Mouse (Mus musculus) limb, embryonic 14.5 days (tissue): ENCODE data around the gene Wnt1. TPM values are rescaled to one million over a fixed set of nuclear protein-coding genes. Genes with fewer than 3 reads are reported as not detected.

Source experiments
- ATAC-seq: fragments of 200-750 bp; cut with Nextera tagmentation; 2 replicates; pipeline ENCODE4 v1.8.0; 2017; ENCODE audit warnings: low read depth, moderate number of reproducible peaks, moderate TSS enrichment; ENCODE audit not compliant: low FRiP score
- DNase-seq: peaks from one replicate; pipeline ENCODE4 v3.0.0-alpha.2; 2015; ENCODE audit warnings: low spot score
- H3K27ac ChIP-seq: fragments of 300-500 bp; sonication (generic); replicated peaks from 2 replicates; pipeline ENCODE4 v1.5.1; 2014; ENCODE audit warnings: low read depth, mild to moderate bottlenecking, low read length, moderate library complexity, mixed read lengths
- H3K27me3 ChIP-seq: fragments of 300-500 bp; sonication (generic); 2 replicates; pipeline ENCODE4 v1.6.1; 2014; ENCODE audit warnings: low read length, mixed read lengths; ENCODE audit not compliant: control insufficient read depth, insufficient read depth
- H3K36me3 ChIP-seq: fragments of 300-500 bp; sonication (generic); 2 replicates; pipeline ENCODE4 v1.6.1; 2014; ENCODE audit warnings: mild to moderate bottlenecking, low read length, moderate library complexity, mixed read lengths; ENCODE audit not compliant: control insufficient read depth, insufficient read depth
- H3K4me1 ChIP-seq: fragments of 300-500 bp; sonication (generic); 2 replicates; pipeline ENCODE4 v1.6.1; 2014; ENCODE audit warnings: antibody characterized with exemption, low read length, mixed read lengths; ENCODE audit not compliant: control insufficient read depth, insufficient read depth
- H3K4me2 ChIP-seq: fragments of 300-500 bp; sonication (generic); replicated peaks from 2 replicates; pipeline ENCODE4 v1.6.1; 2014; ENCODE audit warnings: low read depth, mild to moderate bottlenecking, low read length, moderate library complexity; ENCODE audit not compliant: severe bottlenecking
- H3K4me3 ChIP-seq: fragments of 300-500 bp; sonication (generic); replicated peaks from 2 replicates; pipeline ENCODE4 v1.5.1; 2014; ENCODE audit warnings: low read length
- H3K9ac ChIP-seq: fragments of 300-500 bp; sonication (generic); 2 replicates; pipeline ENCODE4 v1.6.1; 2014; ENCODE audit warnings: mild to moderate bottlenecking, low read depth, low read length, moderate library complexity; ENCODE audit not compliant: severe bottlenecking
- H3K9me3 ChIP-seq: fragments of 300-500 bp; sonication (generic); 2 replicates; pipeline ENCODE4 v1.6.1; 2016; ENCODE audit warnings: low read length; ENCODE audit not compliant: control insufficient read depth
- POLR2A ChIP-seq: fragments of 200-500 bp; IDR thresholded peaks from 2 replicates; pipeline ENCODE4 v1.8.0; 2012; ENCODE audit warnings: inconsistent platforms, mild to moderate bottlenecking, moderate library complexity, borderline replicate concordance; ENCODE audit not compliant: insufficient read depth, insufficient read length; ENCODE audit errors: extremely low read depth
- WGBS: fragments of 180-500 bp; shearing (Covaris S2); extraction: QIAGEN DNeasy Blood & Tissue Kit; methylation state at CpG from one replicate; pipeline ENCODE4 v1.1.7; 2014; 5-methylcytosine and 5-hydroxymethylcytosine counted together
- polyA plus RNA-seq, 2 experiments: library from polyadenylated mRNA; depleted of rRNA in 1 of 2; stranded (reverse) in 1 of 2; unstranded in 1 of 2; fragments of >200 nt; fragmentation: Nextera tagmentation in 1 of 2; extraction: Ambion mirVana in 1 of 2; gene quantifications; 2 replicates each; pipeline versions ENCODE4 v1.2.1 to v1.2.3; 2012 to 2014

Gene Wnt1
- polyA plus RNA-seq, 2 experiments: not detected

- whole genome bisulfite sequencing: 10% methylated on average over 15 of the region's 15 CpGs
- no peaks in the 10 kb centered on the region for H3K9me3 ChIP-seq
- no peak overlapping the region for H3K4me3 ChIP-seq
- TF ChIP-seq POLR2A: no peak
- DNase-seq: no peak
- H3K27me3 ChIP-seq: peaks cover 84% of the 10 kb centered on the region
- no peaks in the 10 kb centered on the region for H3K36me3 ChIP-seq
- H3K9ac ChIP-seq: no peak overlapping the region
- peaks cover 13% of the 10 kb centered on the region for H3K4me1 ChIP-seq
- H3K4me2 ChIP-seq: no peak overlapping the region
- no peak for ATAC-seq
- H3K27ac ChIP-seq: no peak overlapping the region
Measured at GRCm38 (mm10) chr15:98774096-98774495, 15.6 kb upstream of the Wnt1 start.

GRCm38 (mm10) chr15:98775533-98775932 lies 14.1 kb upstream of the Wnt1 start:
- H3K9ac ChIP-seq: no peak overlapping the region
- peaks cover 99% of the 10 kb centered on the region for H3K27me3 ChIP-seq
- H3K4me1 ChIP-seq: peaks cover 13% of the 10 kb centered on the region
- H3K4me3 ChIP-seq: 0 out of 2 replicates have a peak overlapping the region, but pooled peaks have one; percentile 30
- 2% methylated on average over 5 of the region's 5 CpGs for WGBS
- 0 out of 2 replicates have a peak overlapping the region, but pooled peaks have one; percentile 15 for H3K4me2 ChIP-seq
- no peaks in the 10 kb centered on the region for H3K36me3 ChIP-seq
- ATAC-seq (no peak), DNase-seq (no peak)
- no peak overlapping the region for H3K27ac ChIP-seq
- H3K9me3 ChIP-seq: no peaks in the 10 kb centered on the region
- TF ChIP-seq POLR2A: no peak

GRCm38 (mm10) chr15:98776280-98777004 lies 13.2 kb upstream of the Wnt1 start:
- under 1% methylated on average over 44 of the region's 62 CpGs for WGBS
- Histone ChIP-seq H3K9ac (peak overlapping the region; percentile 28; the same call in 1 of the 2 replicates), H3K36me3 (no peaks in the 10 kb centered on the region), H3K4me2 (peak overlapping the region; percentile 45), H3K9me3 (no peaks in the 10 kb centered on the region), H3K4me1 (peaks cover 13% of the 10 kb centered on the region), H3K27me3 (peaks cover 100% of the 10 kb centered on the region), H3K27ac (no peak overlapping the region), H3K4me3 (peak overlapping the region; percentile 30)
- DNase-seq: no peak
- ATAC-seq: no peak; the same call in 1 of the 2 replicates
- no peak for TF ChIP-seq POLR2A

GRCm38 (mm10) chr15:98777005-98777616 lies 12.5 kb upstream of the Wnt1 start:
- peaks cover 13% of the 10 kb centered on the region for H3K4me1 ChIP-seq
- H3K27ac ChIP-seq: no peak overlapping the region
- peaks cover 100% of the 10 kb centered on the region for H3K27me3 ChIP-seq
- no peaks in the 10 kb centered on the region for H3K36me3 ChIP-seq
- H3K9ac ChIP-seq: 0 out of 2 replicates have a peak overlapping the region, but pooled peaks have one; percentile 28
- DNase-seq (no peak), ATAC-seq (no peak)
- WGBS: 4% methylated on average over 19 of the region's 19 CpGs
- peak overlapping the region; percentile 30 for H3K4me3 ChIP-seq
- no peaks in the 10 kb centered on the region for H3K9me3 ChIP-seq
- peak overlapping the region; percentile 45; the same call in 1 of the 2 replicates for H3K4me2 ChIP-seq
- TF ChIP-seq POLR2A: no peak

GRCm38 (mm10) chr15:98777762-98778161 lies 11.9 kb upstream of the Wnt1 start, which contains the start of gene Wnt10b:
Gene Wnt10b (minus strand): TSS chr15:98778150.
- DNase-seq (no peak), ATAC-seq (no peak)
- no peaks in the 10 kb centered on the region for H3K36me3 ChIP-seq
- peaks cover 98% of the 10 kb centered on the region for H3K27me3 ChIP-seq
- H3K9me3 ChIP-seq: no peaks in the 10 kb centered on the region
- TF ChIP-seq POLR2A: no peak
- under 1% methylated on average over 31 of the region's 33 CpGs for WGBS
- peak within 1 kb of the TSS; percentile 30 for H3K4me3 ChIP-seq
- H3K9ac ChIP-seq: peak within 1 kb of the TSS; percentile 43; the same call in 1 of the 2 replicates
- H3K4me2 ChIP-seq: peak within 1 kb of the TSS; percentile 45
- H3K27ac ChIP-seq: no peak within 1 kb of the TSS
- H3K4me1 ChIP-seq: peaks cover 11% of the 10 kb centered on the region
